Comparison of ENCODE assay signal across 16 mouse cellular contexts in genomic region chr13:26171891-26172482, GRCm38 (mm10).
DNase-seq lines count a peak whose midpoint lies in the region; ATAC-seq lines count a peak whose summit lies in the region.
"Had no signal": no experiment of that assay in that cellular context is flagged by ENCODE, and none has a peak within 500 bp of the region (broad histone marks: within the 10 kb centered on the region; RNA-seq: fewer than 3 reads in every experiment).

No protein-coding gene starts in this region.

- no peak for DNase-seq in forebrain, embryonic 10.5 days (ENCODE audit: extremely low spot score, low spot score)
- DNase-seq in midbrain, embryonic 11.5 days (ENCODE audit: low spot score, missing footprints), result peak; percentile 12
- DNase-seq in midbrain, embryonic 10.5 days (ENCODE audit: low spot score), result no peak
- DNase-seq in limb, embryonic 10.5 days (ENCODE audit: low spot score), result no peak
- DNase-seq: adrenal gland, adult 2 months; adrenal gland, postnatal 10 days; adrenal gland, postnatal 25 days; cerebellum, adult 11-12 months; cerebellum, adult 2 months; cerebellum, adult 9-10 months; cerebellum, postnatal 10 days; cerebellum, postnatal 25 days had no signal

- no peaks in the 10 kb centered on the region for H3K9me3 ChIP-seq in forebrain, embryonic 16.5 days (ENCODE audit: control insufficient read depth, low read length)
- H3K9me3 ChIP-seq in forebrain, embryonic 10.5 days, result no peaks in the 10 kb centered on the region
- no peaks in the 10 kb centered on the region for H3K9me3 ChIP-seq in midbrain, embryonic 11.5 days (ENCODE audit: control insufficient read depth, low read length)
- no peaks in the 10 kb centered on the region for H3K9me3 ChIP-seq in midbrain, embryonic 10.5 days (replicated peaks)
- H3K9me3 ChIP-seq in limb, embryonic 10.5 days (replicated peaks), result no peaks in the 10 kb centered on the region
- H3K9me3 ChIP-seq: embryonic facial prominence, embryonic 10.5 days; embryonic facial prominence, embryonic 12.5 days; forebrain, embryonic 15.5 days had no signal

- peak; percentile 78 for ATAC-seq in forebrain, embryonic 16.5 days
- no peak for ATAC-seq in midbrain, embryonic 11.5 days (ENCODE audit: low FRiP score)
- ATAC-seq: forebrain, embryonic 15.5 days had no signal

- H3K27ac ChIP-seq in forebrain, embryonic 16.5 days (ENCODE audit: low read length), result no peak overlapping the region
- H3K27ac ChIP-seq in forebrain, embryonic 10.5 days, result no peak overlapping the region
- H3K27ac ChIP-seq in midbrain, embryonic 11.5 days (ENCODE audit: low read depth, low read length), result no peak overlapping the region
- H3K27ac ChIP-seq in midbrain, embryonic 10.5 days (replicated peaks), result no peak overlapping the region
- H3K27ac ChIP-seq in limb, embryonic 10.5 days, result no peak overlapping the region
- H3K27ac ChIP-seq: embryonic facial prominence, embryonic 10.5 days; embryonic facial prominence, embryonic 12.5 days; forebrain, embryonic 15.5 days had no signal

- H3K27me3 ChIP-seq in forebrain, embryonic 16.5 days (replicated peaks; ENCODE audit: control insufficient read depth, insufficient read depth, low read length), result no peaks in the 10 kb centered on the region
- no peaks in the 10 kb centered on the region for H3K27me3 ChIP-seq in forebrain, embryonic 10.5 days (ENCODE audit: poor library complexity, severe bottlenecking)
- H3K27me3 ChIP-seq in midbrain, embryonic 11.5 days (ENCODE audit: control insufficient read depth, insufficient read depth, low read length), result no peaks in the 10 kb centered on the region
- H3K27me3 ChIP-seq in midbrain, embryonic 10.5 days (ENCODE audit: low read depth, poor library complexity, severe bottlenecking), result no peaks in the 10 kb centered on the region
- H3K27me3 ChIP-seq in limb, embryonic 10.5 days (ENCODE audit: low read depth, poor library complexity, severe bottlenecking), result no peaks in the 10 kb centered on the region
- H3K27me3 ChIP-seq: embryonic facial prominence, embryonic 12.5 days; forebrain, embryonic 15.5 days had no signal

- no peaks in the 10 kb centered on the region for H3K4me1 ChIP-seq in forebrain, embryonic 16.5 days (replicated peaks; ENCODE audit: control insufficient read depth, insufficient read depth, low read length)
- no peaks in the 10 kb centered on the region for H3K4me1 ChIP-seq in forebrain, embryonic 10.5 days
- no peaks in the 10 kb centered on the region for H3K4me1 ChIP-seq in midbrain, embryonic 11.5 days (ENCODE audit: control insufficient read depth, insufficient read depth, low read length)
- H3K4me1 ChIP-seq in midbrain, embryonic 10.5 days, result no peaks in the 10 kb centered on the region
- H3K4me1 ChIP-seq in limb, embryonic 10.5 days, result no peaks in the 10 kb centered on the region
- H3K4me1 ChIP-seq: embryonic facial prominence, embryonic 10.5 days; embryonic facial prominence, embryonic 12.5 days; forebrain, embryonic 15.5 days had no signal

- no peaks in the 10 kb centered on the region for H3K36me3 ChIP-seq in forebrain, embryonic 16.5 days (ENCODE audit: control insufficient read depth, insufficient read depth)
- no peaks in the 10 kb centered on the region for H3K36me3 ChIP-seq in forebrain, embryonic 10.5 days (replicated peaks)
- no peaks in the 10 kb centered on the region for H3K36me3 ChIP-seq in midbrain, embryonic 11.5 days (ENCODE audit: control insufficient read depth, insufficient read depth, low read length)
- no peaks in the 10 kb centered on the region for H3K36me3 ChIP-seq in midbrain, embryonic 10.5 days
- no peaks in the 10 kb centered on the region for H3K36me3 ChIP-seq in limb, embryonic 10.5 days
- H3K36me3 ChIP-seq: embryonic facial prominence, embryonic 10.5 days; embryonic facial prominence, embryonic 12.5 days; forebrain, embryonic 15.5 days had no signal

- WGBS in forebrain, embryonic 16.5 days, result 80% methylated on average over 2 of the region's 2 CpGs
- WGBS in forebrain, embryonic 10.5 days, result 90% methylated on average over 2 of the region's 2 CpGs
- 96% methylated on average over 2 of the region's 2 CpGs for WGBS in midbrain, embryonic 11.5 days
- WGBS in midbrain, embryonic 10.5 days, result 96% methylated on average over 2 of the region's 2 CpGs
- WGBS in limb, embryonic 10.5 days, result 81% methylated on average over 2 of the region's 2 CpGs

- H3K4me3 ChIP-seq in forebrain, embryonic 16.5 days (replicated peaks; ENCODE audit: low read length), result no peak overlapping the region
- no peak overlapping the region for H3K4me3 ChIP-seq in forebrain, embryonic 10.5 days
- no peak overlapping the region for H3K4me3 ChIP-seq in midbrain, embryonic 11.5 days (ENCODE audit: low read depth, low read length)
- no peak overlapping the region for H3K4me3 ChIP-seq in midbrain, embryonic 10.5 days
- H3K4me3 ChIP-seq in limb, embryonic 10.5 days, result no peak overlapping the region
- H3K4me3 ChIP-seq: embryonic facial prominence, embryonic 10.5 days; embryonic facial prominence, embryonic 12.5 days; forebrain, embryonic 15.5 days had no signal

- H3K9ac ChIP-seq in forebrain, embryonic 16.5 days (replicated peaks; ENCODE audit: low read depth, low read length), result no peak overlapping the region
- H3K9ac ChIP-seq in midbrain, embryonic 11.5 days (ENCODE audit: low read length), result no peak overlapping the region
- H3K9ac ChIP-seq: embryonic facial prominence, embryonic 12.5 days; forebrain, embryonic 15.5 days had no signal

- H3K4me2 ChIP-seq in forebrain, embryonic 16.5 days (ENCODE audit: low read length), result no peak overlapping the region
- H3K4me2 ChIP-seq in midbrain, embryonic 11.5 days, result no peak overlapping the region
- H3K4me2 ChIP-seq: embryonic facial prominence, embryonic 12.5 days; forebrain, embryonic 15.5 days had no signal
